In genomic region chr17:9210626-9211025, GRCm38 (mm10) we compare ENCODE assay signal across 17 mouse cellular contexts.
"Had no signal": no experiment of that assay in that cellular context is flagged by ENCODE, and none has a peak within 500 bp of the region (broad histone marks: within the 10 kb centered on the region; RNA-seq: fewer than 3 reads in every experiment).

No protein-coding gene starts in this region.

- H3K27me3 ChIP-seq: lung, embryonic 15.5 days; megakaryocyte, embryonic 14.5 days; midbrain, embryonic 13.5 days; midbrain, embryonic 15.5 days; neural tube, embryonic 12.5 days; stomach, embryonic 15.5 days had no signal

- H3K36me3 ChIP-seq: lung, embryonic 15.5 days; midbrain, embryonic 13.5 days; midbrain, embryonic 15.5 days; neural tube, embryonic 12.5 days; stomach, embryonic 15.5 days had no signal

- ATAC-seq: lung, postnatal 0 days; midbrain, embryonic 13.5 days; midbrain, embryonic 15.5 days had no signal

- H3K27ac ChIP-seq: lung, embryonic 15.5 days; macrophage; midbrain, embryonic 13.5 days; midbrain, embryonic 15.5 days; neural tube, embryonic 12.5 days; stomach, embryonic 15.5 days; stomach, postnatal 0 days had no signal

- DNase-seq: lung, adult 18-20 months; lung, postnatal 14 days; lung, postnatal 36 days; right cerebral cortex, postnatal 14 days; thymus, adult 2 months; thymus, postnatal 25 days; thymus, postnatal 4 days had no signal

- H3K4me2 ChIP-seq: lung, embryonic 15.5 days; midbrain, embryonic 11.5 days; midbrain, embryonic 13.5 days; midbrain, embryonic 15.5 days; neural tube, embryonic 12.5 days; stomach, embryonic 15.5 days had no signal

- H3K4me3 ChIP-seq: lung, embryonic 15.5 days; megakaryocyte, embryonic 14.5 days; midbrain, embryonic 13.5 days; midbrain, embryonic 15.5 days; neural tube, embryonic 12.5 days; stomach, embryonic 15.5 days had no signal

- H3K9me3 ChIP-seq: lung, embryonic 15.5 days; megakaryocyte, embryonic 14.5 days; midbrain, embryonic 13.5 days; midbrain, embryonic 15.5 days; neural tube, embryonic 12.5 days; stomach, embryonic 15.5 days had no signal

- H3K9ac ChIP-seq: lung, embryonic 15.5 days; midbrain, embryonic 13.5 days; midbrain, embryonic 15.5 days; neural tube, embryonic 12.5 days; stomach, embryonic 15.5 days had no signal

- H3K4me1 ChIP-seq: lung, embryonic 15.5 days; megakaryocyte, embryonic 14.5 days; midbrain, embryonic 13.5 days; midbrain, embryonic 15.5 days; neural tube, embryonic 12.5 days; stomach, embryonic 15.5 days had no signal
